Mouse (Mus musculus) B cell, adult 2 months (primary cell): ENCODE data around the gene Alpk1.
"Not testable (repeated sequence)": the region's sequence is repeated elsewhere in the genome, so short reads cannot be mapped to it uniquely, and the experiment has no call there.

Experiments
- DNase-seq, 2 experiments: peaks; one replicate each; pipeline ENCODE4 v3.0.0; 2022

The Alpk1 gene

DNA sequence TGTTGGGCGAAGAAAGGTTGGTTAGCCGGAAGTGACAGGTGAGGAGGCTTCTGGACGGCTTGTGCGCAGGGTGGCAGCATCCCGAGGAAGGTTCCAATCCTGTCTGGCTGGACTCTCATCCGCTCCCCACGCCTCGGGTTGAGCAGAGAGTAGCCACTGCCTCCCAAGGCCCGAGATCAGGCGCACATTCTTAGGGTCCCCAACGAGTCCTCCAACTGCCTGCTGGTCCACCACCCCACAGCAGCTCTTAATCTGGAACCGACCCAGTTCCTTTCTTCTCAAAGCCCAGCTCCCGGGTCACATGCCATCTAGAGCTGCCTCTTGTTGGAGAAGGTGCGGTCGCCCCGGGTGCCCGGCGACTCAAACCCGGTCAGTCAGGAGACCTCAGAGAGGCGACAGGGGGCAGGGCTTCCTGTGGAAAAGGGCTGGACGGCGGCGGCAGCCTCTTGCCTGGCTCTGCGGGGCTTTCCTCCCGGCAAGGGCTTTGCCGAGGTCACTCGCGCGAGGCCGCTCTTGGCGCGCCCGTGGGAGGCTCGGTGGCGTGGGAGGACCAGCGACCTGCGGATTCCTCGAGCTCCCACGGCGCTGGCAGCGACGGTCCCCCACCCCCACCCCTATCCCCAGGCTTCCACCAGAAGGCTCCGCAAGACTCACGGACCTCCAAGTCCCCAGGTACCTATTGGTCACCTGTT is 9.3 kb upstream of the Alpk1 start, which contains the start of gene Tifa:
Gene Tifa (plus strand): TSS at position 306 of the 692 bp plus-strand sequence.
- peak; percentile 66 to 67 for DNase-seq

- no peak for DNase-seq
Observed at GRCm38 (mm10) chr3:127788919-127789318, 8.6 kb upstream of the Alpk1 start.

DNA sequence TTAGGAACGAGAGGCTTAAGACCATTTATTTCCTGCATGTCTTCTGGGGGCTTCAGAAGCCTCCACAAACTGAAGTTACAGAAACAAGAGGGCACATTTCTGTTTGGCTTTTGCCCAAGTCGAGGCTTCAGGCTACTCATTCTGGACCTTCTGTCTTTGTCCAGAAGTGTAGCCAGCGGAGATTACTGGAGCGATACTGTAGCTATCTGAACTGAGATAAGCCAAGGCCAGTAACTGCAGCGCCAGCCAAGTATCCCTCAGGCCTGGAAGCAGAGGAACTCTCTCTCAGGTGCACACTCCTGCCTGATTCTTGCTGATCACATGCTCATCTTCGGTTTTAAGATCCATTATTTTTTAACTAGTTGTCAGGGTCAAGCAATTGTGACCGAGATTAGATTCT is 7.7 kb upstream of the Alpk1 start:
- no peak for DNase-seq

DNA sequence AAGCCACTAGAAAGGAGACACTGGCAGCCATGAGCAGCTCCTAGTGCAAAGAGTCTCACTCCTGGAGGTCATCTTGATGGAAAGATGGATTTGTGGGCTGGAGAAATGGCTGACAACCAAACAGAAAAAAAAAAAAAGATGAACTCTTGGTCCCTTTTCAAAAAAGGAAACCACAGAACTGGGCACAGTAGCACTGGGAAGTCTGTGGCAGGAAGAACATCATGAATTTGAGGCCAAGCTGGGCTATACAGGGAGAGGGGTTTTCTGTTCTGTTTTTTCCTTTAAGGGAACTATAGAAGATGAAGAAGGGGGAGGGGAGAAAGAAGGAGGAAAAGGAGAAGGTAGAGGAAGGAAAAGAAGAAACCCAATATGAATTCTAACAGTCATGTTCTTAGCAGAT is 6.7 kb upstream of the Alpk1 start:
- DNase-seq, result no peak

DNA sequence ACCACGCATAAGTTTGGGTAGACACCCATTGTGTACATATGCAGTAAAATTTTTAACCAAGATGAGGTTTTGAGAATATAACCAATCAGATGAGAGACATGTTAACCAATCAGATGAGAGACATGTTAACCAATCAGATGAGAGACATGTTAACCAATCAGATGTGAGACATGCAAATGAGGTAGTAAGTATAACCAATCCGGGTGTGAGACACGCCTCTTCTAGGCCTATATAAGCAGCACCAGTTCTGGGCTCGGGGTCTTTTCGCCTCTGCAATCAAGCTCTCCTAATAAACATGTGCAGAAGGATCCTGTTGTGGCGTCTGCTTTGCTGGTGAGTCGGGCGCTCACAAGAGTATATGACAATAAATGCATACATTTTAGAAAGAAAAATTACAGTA is 3.4 kb upstream of the Alpk1 start:
- not testable (repeated sequence) for DNase-seq

GRCm38 (mm10) chr3:127782921-127783320 is 2.6 kb upstream of the Alpk1 start:
- DNase-seq, result no peak

GRCm38 (mm10) chr3:127780921-127781320 is 594 bp upstream of the Alpk1 start:
- DNase-seq, result no peak

- DNase-seq, result no peak
Observed at GRCm38 (mm10) chr3:127769146-127769545, 11.2 kb downstream of the Alpk1 start.

- no peak for DNase-seq
Observed at GRCm38 (mm10) chr3:127765971-127766370, 14.4 kb downstream of the Alpk1 start.

- DNase-seq, result peak; percentile 15 to 19
Observed at GRCm38 (mm10) chr3:127764541-127764940, 15.8 kb downstream of the Alpk1 start.

DNA sequence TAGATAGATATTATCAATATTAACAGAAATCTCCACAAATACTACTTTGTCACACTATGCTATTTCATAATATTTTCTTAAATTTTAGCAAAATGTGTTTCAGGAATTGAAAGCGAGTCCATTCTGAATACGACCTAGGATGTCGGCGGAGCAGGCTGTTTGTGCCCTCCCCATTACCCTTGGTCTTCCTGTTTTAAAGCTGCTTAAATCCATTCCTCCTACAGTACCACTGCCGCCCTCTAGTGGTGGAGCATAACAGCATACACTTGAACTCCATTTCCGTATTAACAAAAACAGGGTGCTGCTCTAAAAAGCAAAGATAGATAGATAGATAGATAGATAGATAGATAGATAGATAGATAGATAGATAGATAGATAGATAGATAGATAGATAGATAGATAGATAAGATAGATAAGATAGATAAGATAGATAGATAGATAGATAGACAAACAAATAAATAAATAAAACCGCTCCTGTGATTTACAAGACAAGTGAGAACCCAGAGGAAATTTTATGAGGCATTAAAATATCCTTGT is 17.2 kb downstream of the Alpk1 start:
- peak; percentile 92 to 93 for DNase-seq

GRCm38 (mm10) chr3:127762403-127762802 is 17.9 kb downstream of the Alpk1 start:
- no peak for DNase-seq

- peak; percentile 16 to 29 for DNase-seq
Observed at GRCm38 (mm10) chr3:127759212-127759611, 21.1 kb downstream of the Alpk1 start.

DNA sequence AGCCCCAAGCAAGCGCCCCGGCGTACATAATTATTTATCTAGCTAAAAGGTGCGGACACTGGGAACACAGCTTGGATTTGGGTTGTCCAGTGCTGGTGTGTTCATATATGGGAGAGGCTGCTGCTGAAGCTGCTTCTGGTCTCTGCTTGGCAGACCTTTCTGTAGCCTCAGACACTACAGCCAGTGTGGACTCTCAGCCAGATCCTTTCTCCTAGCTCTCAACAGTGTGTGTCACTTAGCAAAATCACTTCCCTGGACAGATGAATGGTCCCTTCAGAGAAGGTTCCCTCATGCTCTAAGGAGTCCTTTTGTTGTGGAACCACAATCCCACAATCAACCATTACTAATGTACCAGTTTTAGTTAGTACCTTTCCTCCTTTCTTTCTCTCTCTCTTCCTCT is 21.5 kb downstream of the Alpk1 start:
- DNase-seq, result no peak

GRCm38 (mm10) chr3:127757886-127758301 is 22.4 kb downstream of the Alpk1 start:
- DNase-seq, result no peak

- DNase-seq, result no peak
Observed at GRCm38 (mm10) chr3:127756458-127756857, 23.9 kb downstream of the Alpk1 start.

GRCm38 (mm10) chr3:127749981-127750562 is 30.3 kb downstream of the Alpk1 start:
- no peak for DNase-seq

DNA sequence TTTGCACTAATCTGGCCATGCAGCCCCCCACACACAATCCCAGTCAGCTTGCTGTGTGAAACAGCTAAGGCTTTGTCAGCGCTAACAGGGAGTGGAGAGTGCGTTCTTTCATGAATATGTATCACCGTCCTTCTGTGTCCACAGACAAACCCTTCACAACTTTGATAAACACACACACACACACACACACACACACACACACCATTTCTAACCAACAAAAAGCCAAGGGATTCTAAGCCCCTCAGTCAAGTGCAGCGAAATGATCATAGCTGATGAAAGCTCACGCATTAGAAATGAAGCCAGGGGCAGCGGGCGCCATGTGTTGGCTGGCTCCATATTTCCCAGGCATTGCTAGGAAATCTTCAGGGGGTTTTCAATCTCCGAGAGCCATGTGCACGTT is 31.1 kb downstream of the Alpk1 start:
- DNase-seq, result no peak

DNA sequence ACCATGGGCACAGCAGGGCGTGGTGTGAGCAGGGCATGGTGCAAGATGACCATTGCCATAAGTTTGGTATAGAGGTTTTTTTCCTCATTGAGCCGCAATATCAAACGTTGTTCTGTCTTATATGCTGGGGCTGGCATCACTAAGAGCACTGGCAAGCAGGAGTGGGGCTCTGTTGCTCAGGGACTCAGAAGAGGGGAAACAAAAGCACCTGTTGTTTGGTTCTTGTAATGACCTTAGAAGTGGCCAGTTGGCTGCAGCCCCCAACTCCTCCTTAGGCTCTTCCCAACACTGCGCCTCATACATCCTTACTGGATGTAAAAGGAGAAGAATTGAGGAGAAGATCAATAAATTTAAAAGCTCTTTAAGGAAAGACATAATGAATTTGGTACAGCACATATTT is 31.7 kb downstream of the Alpk1 start:
- DNase-seq, result no peak

GRCm38 (mm10) chr3:127745911-127746640 is 34.3 kb downstream of the Alpk1 start:
- no peak for DNase-seq

- DNase-seq, result no peak
Observed at GRCm38 (mm10) chr3:127745504-127745903, 34.8 kb downstream of the Alpk1 start.

DNA sequence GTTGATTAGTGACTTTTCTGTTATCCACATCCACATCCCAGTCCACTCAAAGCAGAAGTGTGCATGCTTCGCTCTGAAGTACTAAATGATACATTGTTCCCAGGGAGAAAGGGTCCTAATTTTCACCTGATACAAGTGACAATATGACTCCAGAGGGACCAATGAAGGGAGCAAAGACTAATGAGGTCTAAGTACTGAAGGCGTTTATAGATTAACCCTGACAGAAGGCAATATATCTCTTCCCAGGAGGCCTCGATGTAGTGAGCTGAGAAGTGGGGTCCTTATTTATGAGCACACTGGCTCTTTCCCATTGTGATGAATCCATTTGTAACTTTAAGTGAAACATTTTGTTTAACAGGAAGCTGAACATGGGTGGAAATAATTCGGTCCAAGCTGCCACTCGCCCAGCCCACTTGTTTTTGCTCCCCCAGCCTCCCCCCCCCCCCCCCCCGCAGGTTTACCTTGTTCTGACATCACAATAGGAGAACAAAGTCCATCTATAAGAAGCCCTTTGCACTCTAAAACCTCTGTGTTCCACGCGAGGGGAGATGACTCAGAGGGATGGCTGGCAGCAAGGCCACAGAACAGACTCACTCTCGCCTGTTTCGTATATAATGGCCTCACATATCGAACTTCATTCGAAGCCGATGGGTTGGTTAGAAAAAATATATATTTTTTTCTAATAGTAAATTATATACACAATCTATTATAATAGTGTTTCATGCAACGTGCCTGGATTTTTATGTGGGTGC is 36.5 kb downstream of the Alpk1 start:
- DNase-seq, result no peak

GRCm38 (mm10) chr3:127741473-127741872 is 38.9 kb downstream of the Alpk1 start:
- DNase-seq, result peak; percentile 43 to 48
